Mouse (Mus musculus): ENCODE data around the gene 4933407L21Rik.

DNA sequence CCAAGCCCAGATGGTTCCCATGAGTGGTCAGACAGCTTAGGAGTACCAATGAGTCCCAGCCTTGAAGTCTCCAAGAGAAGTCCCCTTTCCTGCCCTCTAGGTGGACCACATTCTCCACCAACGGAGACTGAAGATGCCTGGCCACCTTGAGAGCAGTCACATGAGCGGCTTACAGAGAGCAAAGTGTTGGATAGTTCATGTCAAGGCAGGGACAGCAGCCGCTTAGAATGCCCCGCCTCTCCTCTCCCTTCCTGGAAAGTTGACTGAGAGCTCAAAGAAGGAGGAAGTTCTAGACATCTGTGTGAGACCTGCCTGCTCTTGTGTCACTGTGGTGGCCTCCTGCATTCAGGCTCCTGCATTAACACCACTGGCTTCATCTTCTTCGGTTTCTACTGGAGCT, 32.6 kb downstream of the 4933407L21Rik start, which contains the start of gene Gpr55:
- TF ChIP-seq CTCF (IDR thresholded peaks at IDR 0.05; ENCODE audit: control insufficient read depth, insufficient read depth, low read length) (no peak), POLR2A (IDR thresholded peaks at IDR 0.05; ENCODE audit: borderline replicate concordance, control insufficient read depth, low read depth, low read length) (no peak)

Measured in bone marrow, adult 2 months (tissue).